Mouse (Mus musculus) kidney, embryonic 16.5 days (tissue): Measurements from ENCODE around the gene Mrps31. TPM values are rescaled to one million over a fixed set of nuclear protein-coding genes. Genes with fewer than 3 reads are reported as not detected.

Experiments
- polyA plus RNA-seq: library from polyadenylated mRNA; unstranded; fragments of >200 nt; fragmentation: Nextera tagmentation; extraction: Ambion mirVana; gene quantifications from 2 replicates; pipeline ENCODE4 v1.2.1, GENCODE M21; 2015

Gene Mrps31
- polyA plus RNA-seq, 1 experiment from 2014 or later: 41.6 TPM

Other genes starting within 250 kb of the Mrps31 start
- gene Nek3, start 244.9 kb upstream of the Mrps31 start, polyA plus RNA-seq: 5.9 and 7.2 TPM in 2 replicates
- gene Ckap2, start 225.5 kb upstream of the Mrps31 start, polyA plus RNA-seq: 38.5 and 40.6 TPM in 2 replicates
- 35.8 and 39.5 TPM in 2 replicates for gene Vps36, start 218.6 kb upstream of the Mrps31 start, polyA plus RNA-seq
- gene Thsd1, start 184.0 kb upstream of the Mrps31 start, polyA plus RNA-seq: 18.1 and 18.7 TPM in 2 replicates
- gene Tpte, start 127.9 kb upstream of the Mrps31 start, polyA plus RNA-seq: 0.06 TPM in 1 of 2 replicates, not detected in the other
- 28.5 and 29.0 TPM in 2 replicates for gene Slc25a15, start 12.8 kb upstream of the Mrps31 start, polyA plus RNA-seq